Mouse (Mus musculus) lung, postnatal 36 days (tissue): Measurements from ENCODE around the gene Ago1.

Experiments used
- DNase-seq: peaks from one replicate; pipeline ENCODE4 v3.0.0; 2022; ENCODE audit warnings: mixed read lengths

Gene Ago1

GRCm38 (mm10) chr4:126469334-126469733 is 951 bp upstream of the Ago1 start:
- DNase-seq, result no peak

GRCm38 (mm10) chr4:126468925-126469324 is 542 bp upstream of the Ago1 start:
- DNase-seq, result no peak

DNA sequence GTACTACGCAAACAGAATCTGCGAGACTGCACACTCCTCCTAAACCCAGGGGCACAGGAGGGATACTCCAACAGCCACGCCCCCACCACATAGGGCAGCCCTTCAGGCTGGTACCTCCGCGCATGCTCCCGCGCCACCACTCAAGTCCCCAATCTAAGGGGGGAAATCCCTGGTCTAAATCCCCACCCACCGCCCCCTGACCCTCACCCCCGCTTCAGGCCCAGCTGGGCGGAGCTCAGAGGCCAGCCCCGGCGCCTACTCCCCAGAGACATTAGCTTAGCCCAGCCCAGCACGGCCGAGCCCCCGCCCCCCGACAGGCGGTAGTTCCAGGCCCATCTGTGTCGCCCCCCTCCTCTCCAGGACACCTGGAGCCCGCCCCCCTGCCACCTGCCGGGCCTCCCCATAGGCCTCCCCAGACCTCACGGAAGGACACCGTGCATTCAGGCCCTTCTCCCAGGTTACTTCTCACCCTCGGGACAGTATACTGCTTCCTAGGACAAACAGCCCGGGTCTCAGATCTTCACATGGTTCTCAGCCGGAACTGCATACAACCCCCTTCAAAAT is 580 bp downstream of the Ago1 start:
- peak; percentile 65 for DNase-seq

- DNase-seq, result no peak
Measured at GRCm38 (mm10) chr4:126466251-126466750, 2.1 kb downstream of the Ago1 start.

GRCm38 (mm10) chr4:126465843-126466242 is 2.5 kb downstream of the Ago1 start:
- peak; percentile 40 for DNase-seq

GRCm38 (mm10) chr4:126464892-126465235 is 3.5 kb downstream of the Ago1 start:
- no peak for DNase-seq

DNA sequence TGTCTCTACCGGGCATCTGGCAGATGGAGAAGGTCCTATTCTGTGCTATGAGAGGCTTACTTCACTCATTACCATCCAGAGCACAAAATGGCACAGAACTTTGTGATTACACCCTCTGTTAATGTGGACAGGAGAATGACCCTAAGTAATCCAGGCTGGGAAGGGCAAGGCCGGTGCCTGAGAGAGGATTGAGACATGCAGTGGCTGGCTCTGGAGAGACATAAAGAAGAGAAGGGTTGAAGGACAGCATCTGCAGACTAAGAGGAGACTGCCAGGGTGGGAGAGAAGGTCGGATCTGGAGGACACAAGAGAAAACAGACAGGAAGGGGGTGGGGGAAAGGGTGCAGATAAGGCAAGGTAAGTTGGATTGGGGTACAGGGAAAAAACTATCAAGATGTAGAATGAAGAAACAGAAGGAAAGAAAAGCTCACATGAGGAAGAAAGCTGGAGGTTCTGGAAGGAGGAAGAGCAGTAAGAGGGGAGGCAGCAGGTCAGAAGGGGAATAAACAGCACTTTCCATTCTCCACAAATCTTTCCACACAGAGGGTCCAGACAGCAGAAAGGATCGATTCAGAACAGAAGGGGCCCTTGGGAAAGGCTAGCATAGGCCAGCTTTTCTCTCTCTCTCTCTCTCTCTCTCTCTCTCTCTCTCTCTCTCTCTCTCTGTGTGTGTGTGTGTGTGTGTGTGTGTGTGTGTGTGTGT is 4.0 kb downstream of the Ago1 start:
- DNase-seq, result no peak

DNA sequence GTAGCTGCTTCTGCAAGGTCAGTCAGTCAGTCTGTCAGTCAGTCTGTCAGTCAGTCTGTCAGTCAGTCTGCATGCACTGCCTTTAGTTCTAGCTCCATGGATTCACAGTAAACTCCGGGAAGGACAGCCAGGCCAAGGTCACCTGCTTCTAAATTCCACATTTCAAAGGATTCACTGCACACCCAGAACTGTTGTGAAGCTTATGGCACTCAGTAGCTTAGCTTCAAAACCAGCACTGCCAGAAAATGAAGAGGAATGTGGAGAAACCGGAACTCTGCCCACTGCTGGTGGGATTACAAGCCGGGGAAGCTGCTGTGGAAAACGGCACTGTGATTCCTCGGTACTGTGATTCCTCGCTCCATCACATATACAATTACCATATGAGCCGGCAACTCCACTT is 12.9 kb downstream of the Ago1 start:
- no peak for DNase-seq

DNA sequence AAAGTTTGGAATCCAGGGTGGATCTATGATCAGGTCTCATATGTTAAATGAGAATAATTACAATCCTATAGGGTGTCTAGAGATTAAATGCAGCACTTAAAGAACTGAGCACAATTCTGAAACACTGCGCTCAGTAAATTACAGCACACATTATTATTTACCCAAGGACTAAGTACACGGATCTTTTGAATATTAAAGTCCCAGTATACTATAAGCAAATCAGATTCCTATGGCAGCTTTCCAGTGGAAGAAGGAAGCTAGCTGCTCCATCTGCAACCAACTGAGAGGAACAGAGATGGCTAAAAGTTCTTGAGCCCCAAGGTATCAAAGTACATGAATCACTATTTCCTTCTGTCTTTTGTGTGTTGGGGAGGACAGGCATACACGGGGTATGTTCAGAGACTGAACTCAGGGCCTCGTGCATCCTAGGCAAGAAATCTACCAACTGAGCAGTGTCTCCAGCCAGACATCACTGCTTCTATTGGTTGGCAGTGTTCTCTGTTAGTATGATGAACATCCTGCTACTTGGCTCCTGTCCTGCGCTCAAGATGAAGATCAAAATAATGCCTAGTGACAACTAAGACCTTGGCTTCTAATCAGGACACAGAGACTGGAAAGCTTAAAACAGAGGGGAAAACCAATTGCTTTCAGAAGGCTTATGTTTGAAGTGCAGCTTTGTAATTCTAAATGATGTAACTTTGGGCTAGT is 13.7 kb downstream of the Ago1 start:
- DNase-seq, result peak; percentile 38

- DNase-seq, result no peak
Measured at GRCm38 (mm10) chr4:126450268-126450667, 18.1 kb downstream of the Ago1 start.

- DNase-seq, result peak; percentile 51
Measured at GRCm38 (mm10) chr4:126447126-126447525, 21.3 kb downstream of the Ago1 start.

GRCm38 (mm10) chr4:126444528-126444927 is 23.9 kb downstream of the Ago1 start:
- DNase-seq, result no peak

DNA sequence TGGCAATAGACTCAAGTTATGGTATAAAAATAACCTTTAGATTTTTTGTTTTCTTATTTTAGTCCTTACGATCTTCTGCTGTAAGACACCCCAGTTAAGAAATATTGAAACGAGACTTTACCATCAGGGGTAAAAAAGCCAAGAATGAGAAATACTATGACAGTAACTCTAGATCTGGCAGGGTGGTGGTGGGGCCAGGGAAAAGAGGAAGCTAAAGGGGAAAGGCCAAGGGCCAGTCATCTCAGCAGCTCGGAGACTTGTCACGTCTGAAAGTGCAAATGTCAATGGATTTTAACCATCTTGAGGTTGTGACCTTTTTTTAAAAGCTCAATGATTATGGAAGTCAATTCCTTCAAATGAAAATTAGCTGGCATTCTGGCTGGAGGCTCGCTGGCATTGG is 30.1 kb downstream of the Ago1 start:
- no peak for DNase-seq

GRCm38 (mm10) chr4:126436268-126436667 is 32.1 kb downstream of the Ago1 start:
- DNase-seq, result no peak

GRCm38 (mm10) chr4:126434094-126434493 is 34.3 kb downstream of the Ago1 start:
- no peak for DNase-seq

GRCm38 (mm10) chr4:126433175-126433574 is 35.2 kb downstream of the Ago1 start:
- no peak for DNase-seq

DNA sequence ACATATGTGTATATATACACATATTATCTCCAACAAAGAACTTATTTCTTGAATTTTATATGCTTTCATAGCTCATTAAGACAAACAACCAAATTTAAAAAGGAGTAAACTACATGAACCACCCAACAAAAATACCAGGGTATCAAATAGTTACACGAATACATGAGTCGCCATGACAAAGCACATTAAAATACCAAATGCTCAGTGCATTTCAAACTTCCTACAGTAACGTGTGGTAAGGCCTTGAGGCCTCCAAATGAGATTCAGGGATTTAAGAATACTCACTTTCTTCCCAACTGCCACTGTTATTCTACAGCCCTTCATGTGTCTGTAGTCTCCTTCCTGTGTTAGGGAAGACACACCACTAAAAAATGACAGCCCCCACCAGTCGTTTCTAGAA is 36.6 kb downstream of the Ago1 start:
- no peak for DNase-seq

DNA sequence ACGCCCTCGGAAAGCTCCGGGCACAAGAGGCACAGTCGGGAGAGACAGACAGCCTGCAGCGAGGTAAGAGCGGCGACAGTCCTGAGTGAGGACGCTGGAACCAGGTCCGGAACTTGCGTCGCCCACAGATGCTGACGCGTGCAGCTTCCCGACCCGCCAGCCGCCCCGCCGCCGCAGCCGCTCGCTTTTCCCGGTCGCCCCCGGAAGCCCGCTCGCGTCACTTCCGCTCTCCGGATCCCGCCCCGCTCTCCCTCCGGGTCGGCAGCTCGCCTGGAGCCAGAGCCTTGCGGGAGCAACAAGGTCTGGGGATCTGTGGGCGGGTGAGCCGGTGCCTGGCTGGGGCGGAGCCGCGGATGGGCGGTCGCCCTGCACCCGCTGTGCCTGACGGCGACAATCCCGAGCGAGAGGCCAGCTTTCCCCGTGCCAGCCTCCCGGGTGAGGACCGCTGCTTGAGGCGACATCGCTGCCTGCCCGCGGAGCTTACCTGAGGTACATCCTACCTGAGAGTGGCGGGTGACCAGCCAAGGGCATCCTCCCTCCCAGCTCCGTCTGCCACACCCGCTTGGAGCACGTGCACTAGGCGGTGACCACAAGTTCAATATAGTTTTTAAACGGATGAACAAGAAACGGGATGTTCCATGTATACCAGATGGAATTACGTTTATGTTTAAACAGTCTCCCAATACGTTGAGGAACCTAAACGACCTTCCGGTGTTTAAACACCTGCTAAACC is 38.9 kb downstream of the Ago1 start, which contains the start of gene Ago3:
TSS of gene Ago3 (minus strand) at position 210 of the 733 bp plus-strand sequence.
- DNase-seq, result peak; percentile 93

DNA sequence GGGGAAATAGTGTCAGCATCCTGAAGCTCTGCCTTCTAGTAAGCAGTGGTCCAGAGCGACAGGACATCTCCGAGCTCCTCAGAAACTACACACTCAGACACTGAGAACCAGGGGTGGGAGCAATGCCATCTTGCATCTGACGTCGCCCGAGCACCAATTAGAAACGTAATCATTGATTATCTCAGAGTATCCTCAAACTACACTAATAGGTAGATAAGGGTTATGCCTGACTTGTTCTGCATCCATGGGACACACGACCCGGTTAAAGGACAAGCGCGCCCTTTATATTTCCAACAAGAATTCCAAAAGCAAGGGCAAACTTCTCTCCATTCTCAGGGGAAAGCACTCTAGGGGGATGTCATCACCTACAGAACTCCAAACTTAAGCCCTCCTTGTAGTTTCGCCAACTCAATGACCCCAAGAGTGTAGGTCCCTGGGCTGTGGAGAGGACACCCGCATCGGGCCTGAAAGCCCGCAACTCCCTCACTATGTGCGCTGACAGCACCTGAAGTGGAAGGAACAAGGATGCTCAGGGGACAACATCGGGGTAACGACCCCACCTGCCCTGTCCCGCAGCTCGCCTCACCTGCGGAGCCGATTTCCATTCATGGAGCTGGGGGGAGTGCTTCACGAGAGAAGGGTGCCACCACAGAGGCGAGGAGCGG is 39.6 kb downstream of the Ago1 start:
- DNase-seq, result no peak

DNA sequence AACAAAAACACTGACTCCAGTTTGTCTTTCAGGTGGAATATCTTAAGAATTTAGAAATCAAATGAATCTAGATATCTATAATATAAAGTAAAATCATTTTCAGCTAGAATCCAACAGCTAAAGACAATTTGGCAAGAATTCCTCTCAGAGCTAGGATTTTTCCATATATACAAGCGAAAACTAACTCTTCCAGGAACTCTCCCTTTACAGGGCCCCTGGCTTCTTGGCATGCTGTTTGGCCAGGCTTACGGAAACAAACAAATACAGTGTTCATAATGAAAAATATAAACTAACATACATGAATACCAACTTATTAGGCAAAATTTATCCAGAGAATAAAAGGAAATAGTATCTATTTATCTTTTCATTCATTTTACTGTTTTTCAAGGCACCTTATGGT is 44.5 kb downstream of the Ago1 start:
- no peak for DNase-seq

GRCm38 (mm10) chr4:126415707-126416106 is 52.7 kb downstream of the Ago1 start:
- DNase-seq, result no peak

DNA sequence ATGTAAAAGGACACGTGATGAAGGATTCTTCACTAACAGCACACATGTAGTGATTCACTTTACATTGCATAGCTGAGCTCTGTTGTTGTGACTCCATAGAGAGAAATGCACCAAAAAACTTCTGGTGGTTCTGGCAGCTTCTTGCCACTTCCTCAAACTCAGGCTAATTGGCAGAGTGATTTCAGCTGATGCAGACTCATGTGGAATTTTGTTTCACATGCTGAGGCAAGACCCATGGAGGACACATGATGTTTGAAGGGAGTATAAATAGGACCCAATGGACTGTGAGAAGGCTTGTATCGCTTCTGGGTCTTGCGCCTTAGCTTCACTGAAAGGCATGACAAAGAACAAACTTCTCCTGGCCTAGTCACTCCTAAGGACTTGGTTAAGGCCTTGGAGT is 55.9 kb downstream of the Ago1 start:
- DNase-seq, result no peak
